Mouse (Mus musculus) midbrain, postnatal 0 days (tissue): ENCODE measurements around the gene I830077J02Rik. TPM values are rescaled to one million over a fixed set of nuclear protein-coding genes. Genes with fewer than 3 reads are reported as not detected.

ENCODE experiments used
- ATAC-seq: fragments of 200-750 bp; cut with Nextera tagmentation; 2 replicates; pipeline ENCODE4 v1.8.0; 2017; ENCODE audit warnings: moderate number of reproducible peaks, mild to moderate bottlenecking, moderate TSS enrichment, moderate library complexity; ENCODE audit not compliant: low FRiP score
- DNase-seq: peaks from one replicate; pipeline ENCODE4 v3.0.0-alpha.2; 2015; ENCODE audit warnings: low spot score
- H3K27ac ChIP-seq: fragments of 300-500 bp; sonication (generic); 2 replicates; pipeline ENCODE4 v1.5.1; 2014; ENCODE audit warnings: low read depth, mild to moderate bottlenecking, low read length, mixed read lengths
- H3K27me3 ChIP-seq: fragments of 300-500 bp; sonication (generic); 2 replicates; pipeline ENCODE4 v1.6.1; 2014; ENCODE audit warnings: low read length, control low read depth, mixed read lengths; ENCODE audit not compliant: insufficient read depth
- H3K36me3 ChIP-seq: fragments of 300-500 bp; sonication (generic); 2 replicates; pipeline ENCODE4 v1.6.1; 2014; ENCODE audit warnings: low read length, control low read depth, mixed read lengths; ENCODE audit not compliant: insufficient read depth
- H3K4me1 ChIP-seq: fragments of 300-500 bp; sonication (generic); 2 replicates; pipeline ENCODE4 v1.6.1; 2014; ENCODE audit warnings: mild to moderate bottlenecking, control low read depth, antibody characterized with exemption, low read length, mixed read lengths; ENCODE audit not compliant: insufficient read depth
- H3K4me2 ChIP-seq: fragments of 300-500 bp; sonication (generic); 2 replicates; pipeline ENCODE4 v1.6.1; 2014; ENCODE audit warnings: low read depth, mild to moderate bottlenecking, low read length, mixed read lengths; ENCODE audit not compliant: poor library complexity, severe bottlenecking
- H3K4me3 ChIP-seq: fragments of 300-500 bp; sonication (generic); 2 replicates; pipeline ENCODE4 v1.5.1; 2014; ENCODE audit warnings: low read depth, mild to moderate bottlenecking, low read length, moderate library complexity
- H3K9ac ChIP-seq: fragments of 300-500 bp; sonication (generic); replicated peaks from 2 replicates; pipeline ENCODE4 v1.6.1; 2014; ENCODE audit warnings: mild to moderate bottlenecking, low read length, moderate library complexity, mixed read lengths; ENCODE audit not compliant: poor library complexity, severe bottlenecking
- H3K9me3 ChIP-seq: fragments of 300-500 bp; sonication (generic); 2 replicates; pipeline ENCODE4 v1.6.1; 2016; ENCODE audit warnings: low read length, control low read depth
- CTCF ChIP-seq: IDR thresholded peaks from 2 replicates; pipeline ENCODE4 v1.5.1; 2016; ENCODE audit warnings: antibody characterized with exemption, mild to moderate bottlenecking
- WGBS: fragments of 180-500 bp; shearing (Covaris S2); extraction: QIAGEN DNeasy Blood & Tissue Kit; methylation state at CpG from one replicate; pipeline ENCODE4 v1.1.7; 2014; 5-methylcytosine and 5-hydroxymethylcytosine counted together
- polyA plus RNA-seq: library from polyadenylated mRNA; unstranded; fragments of >200 nt; fragmentation: Nextera tagmentation; extraction: Ambion mirVana; gene quantifications from 2 replicates; pipeline ENCODE4 v1.2.1, GENCODE M21; 2015
- total RNA-seq: library from RNA; depleted of rRNA; stranded (reverse); fragments of >200 nt; gene quantifications from 2 replicates; pipeline ENCODE4 v1.2.3, GENCODE M21; 2014; rRNA removed

I830077J02Rik gene
- total and polyA plus RNA-seq, 2 experiments from 2014 or later: 0.25 to 1.0 TPM

DNA sequence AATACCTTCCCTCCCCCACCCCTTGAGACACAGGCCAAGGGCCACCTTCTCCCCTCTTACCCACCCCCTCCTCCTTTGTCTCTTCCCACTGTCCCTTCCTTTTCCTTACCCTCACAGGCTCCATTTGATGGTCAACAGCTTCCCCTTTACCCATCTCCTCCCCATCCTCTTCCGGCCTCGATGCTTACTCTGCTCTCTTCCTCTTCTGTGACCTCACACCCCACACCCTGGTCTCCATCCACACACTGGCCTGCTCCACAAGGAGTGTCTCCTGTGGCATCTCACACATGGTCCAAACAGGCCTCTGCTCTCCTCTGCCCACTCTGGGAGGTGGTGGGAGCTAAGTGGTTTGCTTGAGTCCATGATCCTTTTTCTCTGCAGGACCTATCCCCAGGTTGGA, 54.5 kb downstream of the I830077J02Rik start:
- H3K4me3 ChIP-seq: no peak overlapping the region
- H3K9me3 ChIP-seq: no peaks in the 10 kb centered on the region
- ATAC-seq (no peak), DNase-seq (no peak)
- no peak overlapping the region for H3K4me2 ChIP-seq
- no peak overlapping the region for H3K27ac ChIP-seq
- 98% methylated on average over 2 of the region's 2 CpGs for WGBS
- H3K27me3 ChIP-seq: no peaks in the 10 kb centered on the region
- no peak overlapping the region for H3K9ac ChIP-seq
- no peaks in the 10 kb centered on the region for H3K36me3 ChIP-seq
- TF ChIP-seq CTCF: no peak
- no peaks in the 10 kb centered on the region for H3K4me1 ChIP-seq

DNA sequence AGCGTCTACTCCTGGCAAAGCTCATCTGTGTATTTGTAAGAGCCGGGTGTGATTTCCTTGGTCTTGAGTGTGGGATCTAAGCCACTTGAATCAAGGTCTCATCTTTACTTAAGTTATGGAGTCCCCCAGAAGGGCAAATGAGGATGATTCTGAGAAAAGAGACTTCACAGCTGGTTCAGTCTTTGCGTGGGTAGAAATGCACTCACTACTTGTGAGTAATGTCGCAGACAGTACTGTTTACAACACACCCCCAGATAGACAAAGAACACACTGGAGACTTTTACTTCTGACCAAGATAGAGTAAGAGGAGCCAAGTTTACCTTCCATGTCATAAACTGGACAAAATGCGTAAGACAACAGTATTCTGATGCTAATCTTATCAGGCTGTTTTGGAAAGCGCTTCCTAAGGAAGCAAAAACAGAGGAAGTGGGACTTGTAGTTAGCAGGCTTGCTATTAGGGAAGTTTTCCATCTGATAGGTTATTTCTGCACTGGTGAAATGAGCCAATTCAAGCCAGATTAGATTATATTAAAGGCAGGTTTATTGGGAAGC, 55.1 kb downstream of the I830077J02Rik start:
- no peaks in the 10 kb centered on the region for H3K27me3 ChIP-seq
- WGBS: 90% methylated on average over 6 of the region's 6 CpGs
- H3K27ac ChIP-seq: no peak overlapping the region
- no peak overlapping the region for H3K9ac ChIP-seq
- DNase-seq (no peak), ATAC-seq (no peak)
- no peak overlapping the region for H3K4me2 ChIP-seq
- H3K9me3 ChIP-seq: no peaks in the 10 kb centered on the region
- no peak for TF ChIP-seq CTCF
- H3K4me3 ChIP-seq: no peak overlapping the region
- no peaks in the 10 kb centered on the region for H3K4me1 ChIP-seq
- H3K36me3 ChIP-seq: no peaks in the 10 kb centered on the region

DNA sequence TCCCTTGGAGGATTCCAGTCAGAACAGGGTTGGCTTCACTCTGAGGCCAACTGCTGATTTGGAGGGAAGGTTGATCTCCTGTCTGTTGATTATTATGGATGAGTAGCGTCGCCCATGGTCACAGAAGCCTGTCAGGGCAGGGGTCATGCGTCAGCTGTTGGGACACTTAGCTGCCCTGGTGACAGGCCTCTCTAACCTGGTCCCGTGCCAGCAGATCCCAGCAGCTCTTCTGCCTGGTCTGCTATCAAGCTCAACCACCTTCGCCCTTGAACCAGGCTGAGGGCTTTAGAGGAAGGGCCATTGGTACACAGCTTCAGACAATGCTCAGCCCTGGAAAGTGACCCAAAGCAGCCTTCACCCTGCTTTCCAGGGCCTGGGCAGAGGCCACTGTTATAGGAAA, 56.4 kb downstream of the I830077J02Rik start:
- no peak overlapping the region for H3K27ac ChIP-seq
- ATAC-seq: no peak
- peak; percentile 65 for DNase-seq
- H3K9ac ChIP-seq: no peak overlapping the region
- 78% methylated on average over 5 of the region's 5 CpGs for WGBS
- TF ChIP-seq CTCF: no peak
- H3K4me1 ChIP-seq: no peaks in the 10 kb centered on the region
- H3K27me3 ChIP-seq: no peaks in the 10 kb centered on the region
- no peak overlapping the region for H3K4me2 ChIP-seq
- no peaks in the 10 kb centered on the region for H3K36me3 ChIP-seq
- H3K9me3 ChIP-seq: no peaks in the 10 kb centered on the region
- no peak overlapping the region for H3K4me3 ChIP-seq

Other genes with a start within 250 kb of the I830077J02Rik start
- 23.0 and 28.7 TPM in 2 replicates for gene Ddx20, start 245.1 kb downstream of the I830077J02Rik start, total RNA-seq
- 16.5 TPM in 2 replicates for gene Ddx20, start 245.1 kb downstream of the I830077J02Rik start, polyA plus RNA-seq
- gene Inka2, start 228.1 kb downstream of the I830077J02Rik start, total RNA-seq: 7.2 and 7.7 TPM in 2 replicates
- gene Inka2, start 228.1 kb downstream of the I830077J02Rik start, polyA plus RNA-seq: 3.3 and 3.7 TPM in 2 replicates
- gene Rap1a, start 131.3 kb downstream of the I830077J02Rik start, total RNA-seq: 27.1 and 32.2 TPM in 2 replicates
- gene Rap1a, start 131.3 kb downstream of the I830077J02Rik start, polyA plus RNA-seq: 59.9 and 66.0 TPM in 2 replicates
- 0.66 and 0.77 TPM in 2 replicates for gene Adora3, start 61.8 kb downstream of the I830077J02Rik start, total RNA-seq
- 0.20 and 0.30 TPM in 2 replicates for gene Adora3, start 61.8 kb downstream of the I830077J02Rik start, polyA plus RNA-seq
- not detected in 2 replicates for gene Tmigd3, start 61.8 kb downstream of the I830077J02Rik start, total RNA-seq
- gene Tmigd3, start 61.8 kb downstream of the I830077J02Rik start, polyA plus RNA-seq: not detected in 2 replicates
- 56.4 and 65.1 TPM in 2 replicates for gene Wdr77, start 26.7 kb upstream of the I830077J02Rik start, total RNA-seq
- gene Wdr77, start 26.7 kb upstream of the I830077J02Rik start, polyA plus RNA-seq: 87.9 and 88.1 TPM in 2 replicates
- 239 and 270 TPM in 2 replicates for gene Atp5f1, start 27.4 kb upstream of the I830077J02Rik start, total RNA-seq
- 539 and 548 TPM in 2 replicates for gene Atp5f1, start 27.4 kb upstream of the I830077J02Rik start, polyA plus RNA-seq
- 4.8 and 6.8 TPM in 2 replicates for gene Ovgp1, start 41.0 kb upstream of the I830077J02Rik start, total RNA-seq
- gene Ovgp1, start 41.0 kb upstream of the I830077J02Rik start, polyA plus RNA-seq: 4.8 and 7.6 TPM in 2 replicates
- 2.5 and 5.3 TPM in 2 replicates for gene Pifo, start 82.0 kb upstream of the I830077J02Rik start, total RNA-seq
- 5.6 and 7.3 TPM in 2 replicates for gene Pifo, start 82.0 kb upstream of the I830077J02Rik start, polyA plus RNA-seq
- not detected in 2 replicates for gene Chil5, start 100.2 kb upstream of the I830077J02Rik start, total RNA-seq
- not detected in 2 replicates for gene Chil5, start 100.2 kb upstream of the I830077J02Rik start, polyA plus RNA-seq
- 0.66 and 5.7 TPM in 2 replicates for gene Chia1, start 180.6 kb upstream of the I830077J02Rik start, total RNA-seq
- 1.4 and 1.5 TPM in 2 replicates for gene Chia1, start 180.6 kb upstream of the I830077J02Rik start, polyA plus RNA-seq
- gene Chil3, start 234.9 kb upstream of the I830077J02Rik start, total RNA-seq: not detected in 2 replicates
- gene Chil3, start 234.9 kb upstream of the I830077J02Rik start, polyA plus RNA-seq: 0.38 TPM in 1 of 2 replicates, not detected in the other